Mouse (Mus musculus): ENCODE results near the gene Kif22. TPM values are rescaled to one million over a fixed set of nuclear protein-coding genes. Genes with fewer than 3 reads are reported as not detected.

The Kif22 gene
- total RNA-seq (2023): 1.9 TPM

DNA sequence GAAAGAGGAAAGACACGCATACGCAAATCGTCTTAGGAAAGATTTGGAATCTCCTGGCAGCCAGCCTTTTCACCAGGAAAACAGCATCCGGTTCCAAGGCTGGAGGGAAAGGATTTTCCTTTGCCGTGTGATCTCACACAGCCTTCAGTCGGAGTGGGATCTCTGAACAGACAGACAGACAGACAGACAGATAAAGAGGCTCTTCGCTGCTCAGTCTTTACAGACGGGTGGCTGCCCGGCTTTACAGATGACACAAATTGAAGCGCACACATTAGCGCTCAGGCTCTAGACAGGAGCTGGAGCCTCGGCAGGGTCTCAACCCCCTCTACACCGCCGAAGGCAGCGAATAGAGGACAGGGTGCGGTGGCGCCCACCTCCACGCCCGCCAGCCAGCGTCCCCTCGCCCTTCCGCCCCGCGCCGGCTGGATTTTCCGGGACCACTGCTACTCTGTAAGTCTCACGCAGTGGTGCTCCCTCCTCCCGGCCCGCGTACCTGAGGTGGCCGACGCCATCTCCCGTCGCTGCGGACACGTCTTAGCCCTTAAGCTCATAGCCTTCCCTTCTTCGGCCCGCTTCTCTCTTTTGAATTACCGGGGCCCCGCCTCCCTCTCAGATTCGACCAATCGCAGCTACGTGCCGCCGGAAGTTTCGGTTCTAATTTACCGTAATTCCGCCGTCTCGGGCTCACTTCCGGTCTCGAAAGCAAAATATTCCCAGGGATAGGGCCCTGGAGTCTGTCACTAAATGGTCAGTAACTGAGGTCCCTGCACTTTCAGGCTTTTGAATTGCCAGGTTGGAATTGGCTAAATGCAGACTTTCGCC is at the start of gene Kif22:
Kif22 (minus strand) TSS at position 621 of the 822 bp plus-strand sequence.

DNA sequence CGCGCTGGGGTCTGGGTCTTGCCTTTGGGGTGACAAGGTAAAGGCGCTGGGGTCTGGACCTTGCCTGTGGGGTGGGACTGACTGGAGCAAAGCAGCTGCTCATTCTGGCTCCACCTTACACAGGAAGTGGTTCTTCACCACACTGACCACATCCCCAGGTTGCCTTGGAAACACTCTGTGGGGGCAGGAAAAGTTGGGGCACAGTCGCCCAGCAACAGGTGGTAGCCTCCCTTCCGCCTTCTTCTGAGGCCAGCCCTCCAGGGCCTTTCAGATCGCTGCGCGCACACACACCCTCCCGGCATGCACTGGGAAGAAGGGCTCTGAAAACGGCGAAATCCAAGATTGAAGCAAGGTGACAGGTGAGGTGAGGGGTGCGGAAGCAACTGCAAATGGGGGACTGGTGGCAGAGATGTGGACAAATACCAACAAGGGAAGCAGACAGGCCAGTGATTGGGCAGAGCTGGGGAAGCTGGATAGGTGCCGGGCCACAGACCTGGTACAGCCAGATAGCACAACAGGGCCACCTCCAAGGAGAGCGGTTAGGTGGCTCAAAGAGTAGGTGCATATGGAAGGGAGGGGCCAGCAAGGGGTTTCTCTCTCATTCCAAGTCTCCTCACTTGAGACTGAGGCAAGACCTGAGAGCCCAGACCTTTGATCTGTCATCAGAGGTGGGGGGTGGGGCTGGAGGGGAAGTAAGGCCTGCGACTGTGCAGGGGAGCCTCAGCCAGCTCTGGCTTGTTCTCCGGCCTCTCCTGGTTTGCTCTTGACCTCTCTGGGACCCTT is 49.0 kb upstream of the Kif22 start, which contains the start of gene AI467606:
AI467606 (plus strand) TSS at position 246 of the 783 bp plus-strand sequence.

DNA sequence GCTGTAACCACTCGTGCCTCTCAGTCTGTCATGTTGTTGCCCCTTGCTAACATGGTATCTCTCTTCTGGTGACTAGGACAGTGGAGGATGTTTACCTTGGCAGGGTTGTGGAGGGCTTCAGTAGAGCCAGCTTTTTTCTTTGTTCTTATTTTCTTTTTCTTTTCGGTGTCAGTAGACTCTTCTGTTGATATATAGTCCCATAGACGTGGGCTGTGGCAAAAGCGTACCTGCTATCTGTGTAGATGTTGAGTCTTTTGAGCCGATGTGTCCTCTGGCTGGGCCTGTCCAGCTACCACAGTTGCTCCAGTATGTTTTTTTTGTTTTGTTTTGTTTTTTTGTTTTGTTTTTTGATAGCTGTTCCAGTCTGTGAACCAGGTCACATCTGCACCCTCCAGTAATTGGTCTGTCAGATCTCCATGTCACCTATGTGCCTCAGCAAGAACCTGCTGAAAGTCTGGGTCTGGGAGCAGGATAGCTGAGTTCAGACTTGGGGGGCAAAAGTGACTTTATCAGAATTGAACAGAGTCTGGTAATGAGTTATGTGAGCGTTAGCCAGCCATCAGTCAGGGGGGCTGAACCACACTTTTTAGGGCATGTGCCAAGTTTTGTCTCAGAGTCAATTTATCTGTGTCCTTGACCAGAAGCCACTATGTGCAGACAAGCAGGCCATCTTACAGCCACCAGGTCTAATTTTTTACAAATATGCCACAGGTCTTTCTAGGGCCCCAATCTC is 45.2 kb upstream of the Kif22 start, which contains the start of gene Zg16:
Zg16 (minus strand) TSS at position 51 of the 733 bp plus-strand sequence.

DNA sequence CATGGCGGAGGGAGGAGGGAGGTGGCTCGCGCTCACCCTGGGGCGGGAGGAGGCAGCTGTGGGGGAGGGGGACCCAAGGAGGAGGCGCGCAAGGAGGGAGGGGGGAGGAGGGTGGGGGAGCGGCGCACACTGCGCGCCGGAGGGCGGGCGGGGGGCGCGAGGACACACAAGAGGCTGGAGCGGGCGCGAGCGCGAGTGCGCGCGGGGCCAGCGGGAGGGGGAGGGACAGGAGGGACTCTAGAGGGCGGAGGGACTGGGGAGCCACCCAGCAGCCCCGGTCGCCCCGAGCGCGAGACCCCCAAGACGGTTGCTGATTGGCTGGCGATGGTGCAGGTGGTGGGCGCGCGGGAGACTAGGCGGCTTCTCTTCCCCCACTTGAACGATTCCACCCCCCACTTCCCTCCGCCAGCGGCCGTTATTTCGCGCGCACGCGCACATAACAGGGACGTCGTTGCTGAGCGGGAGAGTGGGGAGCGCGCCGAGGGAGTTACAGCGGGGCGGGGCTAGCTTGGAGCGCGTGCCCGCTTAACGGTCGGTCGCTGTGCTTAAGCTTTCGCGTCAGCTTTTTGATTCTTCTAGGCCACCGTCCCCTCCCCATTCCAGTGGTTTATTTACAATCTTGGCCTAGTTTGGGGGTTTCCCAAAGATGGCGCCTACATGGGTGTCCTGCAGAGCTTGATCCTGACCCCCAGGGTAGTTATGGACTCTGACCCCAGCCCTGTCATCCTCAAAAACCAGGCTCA is 15.1 kb downstream of the Kif22 start, which contains the start of gene Maz:
Maz (minus strand) TSS at position 54 of the 743 bp plus-strand sequence.

DNA sequence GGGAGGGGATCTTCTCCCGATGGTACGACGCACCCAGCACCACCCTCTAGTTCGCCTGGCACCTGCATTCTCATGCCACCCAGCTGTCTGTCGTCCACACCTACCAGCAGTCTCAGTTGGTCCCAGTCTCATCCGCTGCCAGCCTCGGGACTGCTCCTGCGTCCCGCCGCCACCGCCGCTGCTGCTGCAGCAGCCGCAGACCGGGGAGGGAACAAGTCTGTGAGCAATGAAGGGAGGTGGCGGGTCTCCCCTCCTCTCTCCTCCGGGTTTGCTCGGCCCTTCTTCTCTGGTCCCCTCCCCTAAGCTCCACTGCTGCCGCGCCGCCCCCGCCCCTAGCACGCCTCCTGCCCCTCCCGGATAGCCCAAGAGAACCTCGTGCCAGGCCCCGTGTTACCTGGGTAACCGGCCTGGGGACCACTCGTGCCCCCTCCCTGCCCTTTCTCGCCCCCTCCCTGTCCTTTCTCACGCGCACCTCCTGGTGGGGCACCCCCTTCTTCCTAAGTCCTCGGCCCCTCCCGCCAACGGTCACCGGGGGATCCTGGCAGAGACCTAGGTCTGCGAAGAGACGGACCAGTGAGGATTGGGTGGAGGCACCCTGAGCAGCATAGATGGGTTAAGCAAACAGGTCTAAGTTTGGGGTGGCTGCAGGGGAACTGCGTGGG is 21.2 kb downstream of the Kif22 start, which contains the start of the genes Gm42742 and Prrt2:
Gm42742 (minus strand) TSS at position 197 of the 662 bp plus-strand sequence.
Prrt2 (minus strand) TSS at position 311 of the 662 bp plus-strand sequence.

DNA sequence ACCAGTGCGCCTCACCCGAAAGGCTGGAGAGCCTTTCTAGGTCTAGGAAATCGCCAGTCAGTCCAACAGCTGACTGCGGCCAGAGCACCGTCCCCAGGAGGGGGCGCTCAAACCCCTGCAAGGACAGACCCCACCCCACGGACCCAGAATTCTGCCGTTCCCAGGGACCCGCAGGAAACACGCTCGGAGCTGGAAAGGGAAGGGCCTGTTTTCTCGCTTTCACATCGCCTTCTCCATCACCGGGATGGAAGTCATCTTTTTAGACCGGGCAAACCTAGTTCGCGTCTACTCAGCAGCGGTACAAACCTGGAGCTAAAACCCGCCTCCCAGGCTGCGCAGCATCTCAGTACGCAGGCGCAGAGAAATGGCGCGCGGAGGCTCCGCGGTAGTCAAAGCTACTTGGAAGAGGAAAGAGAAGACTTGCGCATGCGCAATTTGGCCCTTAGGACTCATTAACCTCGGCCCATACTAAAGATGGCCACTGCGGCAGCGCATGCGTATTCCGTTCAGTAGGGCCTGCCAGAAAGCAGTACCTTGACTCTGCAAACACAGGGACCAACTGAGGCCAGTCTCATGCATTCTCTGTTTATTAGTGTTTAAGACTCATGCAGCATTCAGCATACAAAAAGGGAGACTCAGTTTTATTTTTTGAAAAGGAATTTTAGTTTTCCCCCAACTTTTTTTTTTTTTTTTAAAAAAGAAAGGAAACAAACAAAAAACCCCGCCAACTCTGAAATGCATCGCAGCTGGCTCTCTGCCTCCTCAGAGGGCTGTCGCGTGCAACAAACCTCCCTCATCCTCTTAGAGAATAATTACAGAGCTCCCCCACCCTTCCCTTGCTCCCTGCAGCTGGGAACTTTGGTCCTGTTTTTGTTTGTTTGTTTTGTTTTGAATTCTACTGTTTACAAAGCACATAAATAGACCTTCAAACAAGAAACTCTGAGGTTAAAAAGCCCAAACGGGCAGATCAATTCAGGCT is 25.0 kb downstream of the Kif22 start, which contains the start of gene Pagr1a:
Pagr1a (minus strand) TSS at position 382 of the 979 bp plus-strand sequence.

DNA sequence TGATC is 26.0 kb downstream of the Kif22 start, which contains the start of gene Pagr1b:
Pagr1b (minus strand) TSS at position 4 of the 5 bp plus-strand sequence.

DNA sequence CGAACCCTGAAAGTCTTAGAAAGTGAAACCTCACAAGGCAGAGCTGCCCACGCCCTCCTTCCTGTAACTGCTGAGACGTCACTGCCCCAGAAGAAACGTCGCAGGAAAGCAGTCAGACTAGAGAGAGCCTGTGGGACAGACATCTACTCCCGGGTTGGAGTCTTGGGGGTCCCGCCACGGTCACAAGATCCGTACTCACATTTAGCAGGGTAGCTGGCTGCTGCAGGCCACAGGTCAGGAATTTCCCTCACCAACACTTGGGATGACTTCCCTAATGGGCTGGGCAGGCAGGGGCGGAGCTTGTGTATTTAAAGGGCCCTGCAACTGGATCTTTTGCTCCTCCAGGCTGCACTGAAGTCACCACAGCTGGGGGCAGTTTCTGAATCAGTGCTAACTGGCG is 28.0 kb downstream of the Kif22 start, which contains the start of gene Mvp:
Mvp (minus strand) TSS at position 302 of the 400 bp plus-strand sequence.

Other genes with a start within 250 kb of the Kif22 start
- gene Ppp4c, start 250.0 kb downstream of the Kif22 start, total RNA-seq (2023): 252 TPM
- not detected for gene Fam57b, start 244.8 kb downstream of the Kif22 start, total RNA-seq (2023)
- not detected for gene 4930451I11Rik, start 210.8 kb downstream of the Kif22 start, total RNA-seq (2023)
- not detected for gene Doc2a, start 195.1 kb downstream of the Kif22 start, total RNA-seq (2023)
- gene Hirip3, start 180.5 kb downstream of the Kif22 start, total RNA-seq (2023): 19.3 TPM
- 63.0 TPM for gene Ino80e, start 180.1 kb downstream of the Kif22 start, total RNA-seq (2023)
- gene Taok2, start 157.8 kb downstream of the Kif22 start, total RNA-seq (2023): 94.6 TPM
- 36.1 TPM for gene Tmem219, start 119.6 kb downstream of the Kif22 start, total RNA-seq (2023)
- gene Kctd13, start 113.6 kb downstream of the Kif22 start, total RNA-seq (2023): 39.6 TPM
- not detected for gene Asphd1, start 92.9 kb downstream of the Kif22 start, total RNA-seq (2023)
- 9.2 TPM for gene Sez6l2, start 91.9 kb downstream of the Kif22 start, total RNA-seq (2023)
- gene Cdipt, start 66.6 kb downstream of the Kif22 start, total RNA-seq (2023): 154 TPM
- not detected for gene Cdiptos, start 66.4 kb downstream of the Kif22 start, total RNA-seq (2023)
- gene Mvp, start 27.9 kb downstream of the Kif22 start, total RNA-seq (2023): 39.4 TPM
- not detected for gene Pagr1b, start 26.0 kb downstream of the Kif22 start, total RNA-seq (2023)
- gene Pagr1a, start 25.1 kb downstream of the Kif22 start, total RNA-seq (2023): 27.0 TPM
- 35.1 TPM for gene Gm42742, start 21.4 kb downstream of the Kif22 start, total RNA-seq (2023)
- gene Prrt2, start 21.3 kb downstream of the Kif22 start, total RNA-seq (2023): 5.5 TPM
- gene Maz, start 15.4 kb downstream of the Kif22 start, total RNA-seq (2023): 228 TPM
- not detected for gene Zg16, start 44.9 kb upstream of the Kif22 start, total RNA-seq (2023)
- gene AI467606, start 48.9 kb upstream of the Kif22 start, total RNA-seq (2023): 95.7 TPM
- 34.3 TPM for gene Qprt, start 79.8 kb upstream of the Kif22 start, total RNA-seq (2023)
- gene Spn, start 95.4 kb upstream of the Kif22 start, total RNA-seq (2023): 356 TPM
- gene Cd2bp2, start 153.6 kb upstream of the Kif22 start, total RNA-seq (2023): 80.1 TPM
- gene Tbc1d10b, start 166.0 kb upstream of the Kif22 start, total RNA-seq (2023): 57.2 TPM
- gene Mylpf, start 166.4 kb upstream of the Kif22 start, total RNA-seq (2023): 18.8 TPM
- 12.1 TPM for gene Zfp553, start 190.6 kb upstream of the Kif22 start, total RNA-seq (2023)
- 664 TPM for gene Sept1, start 190.7 kb upstream of the Kif22 start, total RNA-seq (2023)
- gene Zfp771, start 201.8 kb upstream of the Kif22 start, total RNA-seq (2023): 13.5 TPM
- gene Dctpp1, start 218.2 kb upstream of the Kif22 start, total RNA-seq (2023): 15.0 TPM
- 22.2 TPM for gene Sephs2, start 231.6 kb upstream of the Kif22 start, total RNA-seq (2023)